Mouse (Mus musculus) T-helper 1 cell (primary cell): Measurements from ENCODE around the gene Glb1l.
"Not testable (repeated sequence)": the region's sequence is repeated elsewhere in the genome, so short reads cannot be mapped to it uniquely, and the experiment has no call there.

ENCODE experiments used
- in situ Hi-C: fragments of 300-600 bp; cut with MboI, MseI; formaldehyde crosslinking; loops from one replicate; pipeline ENCODE4 v1.15.1; 2025; ENCODE audit warnings: high pct_unique_total_duplicates

The Glb1l gene

GRCm38 (mm10) chr1:75210136-75211087 is at the start of gene Glb1l, which contains the start of gene Stk16:
Gene Glb1l, minus strand, starts transcription at chr1:75210813.
Gene Stk16, plus strand, starts transcription at chr1:75210838.
- in situ Hi-C loops = no loop called here

GRCm38 (mm10) chr1:75255516-75256046 is 45.0 kb upstream of the Glb1l start:
- in situ Hi-C loops = loop anchor here (10.0 kb wide), 1 partner anchor 61 kb away; the partner anchor contains the start of genes Ankzf1 and Atg9a

DNA sequence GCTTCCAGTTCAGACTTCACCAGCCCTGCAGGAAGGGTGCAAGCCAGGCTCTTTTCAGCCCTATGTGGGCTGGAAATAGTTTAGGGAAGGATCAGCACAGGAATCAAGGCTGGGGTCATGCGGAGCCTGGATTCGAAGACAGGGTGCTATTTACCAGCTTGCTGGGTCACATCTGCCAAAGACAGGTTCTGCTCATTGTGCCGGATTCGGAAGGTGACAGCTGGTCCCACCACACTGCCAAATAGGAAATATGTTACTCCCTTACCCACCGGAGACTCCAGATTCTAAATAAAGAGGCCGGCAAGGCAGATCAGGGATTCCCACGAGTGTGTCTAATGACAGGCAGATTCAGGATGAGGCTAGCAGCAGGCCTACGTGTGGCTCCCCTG is 44.0 kb upstream of the Glb1l start:
- in situ Hi-C loops = loop anchor here (5.0 to 10.0 kb wide), 3 partner anchors 60 to 202 kb away; partner anchors contain the start of genes Ankzf1, Atg9a and Nhej1

DNA sequence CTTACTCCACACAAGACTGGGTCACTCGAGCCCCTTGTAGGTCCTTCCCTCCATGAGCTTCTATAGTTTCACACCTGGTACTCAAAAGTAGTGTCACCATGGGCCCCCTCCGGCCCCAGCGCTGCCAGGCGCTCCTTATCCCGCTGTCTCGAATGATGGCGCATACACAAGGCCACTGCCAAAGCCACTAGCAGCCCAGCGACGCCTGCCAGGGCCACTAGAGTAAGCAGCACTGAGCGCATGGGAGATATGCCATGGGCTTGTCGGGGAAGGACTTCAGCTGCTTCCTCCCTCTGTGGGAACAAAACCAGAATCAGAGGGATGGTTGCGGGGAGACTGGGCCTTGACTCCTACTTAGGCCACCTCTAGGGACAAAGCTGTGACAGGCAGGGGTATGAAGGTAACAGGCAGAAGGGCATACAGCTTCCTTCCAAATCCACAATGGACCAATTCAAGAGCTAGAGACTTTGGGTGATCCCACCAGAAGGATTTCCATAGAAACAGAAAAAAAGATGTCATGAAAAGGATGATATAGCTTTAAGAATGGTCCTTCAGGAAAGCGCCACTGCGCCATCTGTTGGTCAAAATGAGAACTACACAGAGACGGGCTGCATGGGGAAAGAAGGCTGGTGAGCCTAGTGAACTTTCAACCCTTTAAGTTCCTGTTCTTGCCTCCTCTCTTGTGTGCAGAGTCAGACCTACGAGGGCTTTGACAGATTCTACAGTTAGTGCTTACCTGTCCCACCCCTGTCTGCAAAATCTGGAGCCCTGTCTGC is 43.4 kb upstream of the Glb1l start:
- in situ Hi-C loops = loop anchor here (5.0 to 10.0 kb wide), 3 partner anchors 59 to 202 kb away; partner anchors contain the start of genes Ankzf1, Atg9a and Nhej1

GRCm38 (mm10) chr1:75253029-75253428 is 42.4 kb upstream of the Glb1l start:
- in situ Hi-C loops = loop anchor here (5.0 to 10.0 kb wide), 3 partner anchors 58 to 201 kb away; partner anchors contain the start of genes Ankzf1, Atg9a and Nhej1

GRCm38 (mm10) chr1:75252308-75252707 is 41.7 kb upstream of the Glb1l start:
- in situ Hi-C loops = loop anchor here (5.0 to 10.0 kb wide), 3 partner anchors 58 to 200 kb away; partner anchors contain the start of genes Ankzf1, Atg9a and Nhej1

DNA sequence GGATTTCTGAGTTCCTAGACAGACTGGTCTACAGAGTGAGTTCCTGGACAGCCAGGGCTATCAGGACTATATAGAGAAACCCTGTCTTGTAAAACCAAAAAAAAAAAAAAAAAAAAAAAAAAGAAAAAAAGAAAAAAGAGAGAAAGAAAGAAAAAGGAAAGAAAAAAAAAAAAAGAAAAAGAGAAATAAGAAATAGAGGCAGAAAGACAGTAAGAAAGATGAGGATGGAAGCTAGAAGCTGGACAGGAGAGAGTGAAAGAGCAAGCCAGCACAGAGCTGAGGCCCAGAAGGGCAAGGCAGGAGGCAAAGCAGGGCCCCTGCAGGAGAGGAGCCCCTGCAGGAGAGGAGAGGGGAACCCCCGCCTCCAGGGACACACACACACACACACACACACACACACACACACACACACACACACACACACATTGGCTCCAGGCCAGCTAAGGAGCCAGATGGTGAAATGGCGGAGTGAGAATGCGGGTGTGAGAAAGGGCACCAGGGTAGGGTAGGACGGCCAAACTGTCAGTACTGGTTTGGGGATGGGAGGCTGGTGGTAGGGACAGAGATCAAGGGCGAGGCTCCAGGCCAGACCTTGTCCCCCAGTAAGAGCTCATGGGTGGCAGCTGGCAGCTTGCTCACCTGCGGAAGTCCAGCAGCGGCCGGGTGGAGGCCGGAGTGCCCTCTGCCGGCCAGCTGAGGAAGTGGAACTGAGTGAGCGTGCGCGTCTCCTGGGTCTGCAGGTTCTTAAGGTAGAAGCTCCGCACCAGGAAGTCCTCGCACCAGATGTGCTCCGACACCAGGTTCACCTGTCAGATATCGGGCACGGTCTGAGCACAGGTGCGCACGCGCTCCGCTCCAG is 40.7 kb upstream of the Glb1l start:
- in situ Hi-C loops = loop anchor here (5.0 to 10.0 kb wide), 3 partner anchors 57 to 199 kb away; partner anchors contain the start of genes Ankzf1, Atg9a and Nhej1

GRCm38 (mm10) chr1:75250498-75250897 is 39.9 kb upstream of the Glb1l start:
- in situ Hi-C loops = loop anchor here (5.0 to 10.0 kb wide), 3 partner anchors 56 to 198 kb away; partner anchors contain the start of genes Ankzf1, Atg9a and Nhej1

DNA sequence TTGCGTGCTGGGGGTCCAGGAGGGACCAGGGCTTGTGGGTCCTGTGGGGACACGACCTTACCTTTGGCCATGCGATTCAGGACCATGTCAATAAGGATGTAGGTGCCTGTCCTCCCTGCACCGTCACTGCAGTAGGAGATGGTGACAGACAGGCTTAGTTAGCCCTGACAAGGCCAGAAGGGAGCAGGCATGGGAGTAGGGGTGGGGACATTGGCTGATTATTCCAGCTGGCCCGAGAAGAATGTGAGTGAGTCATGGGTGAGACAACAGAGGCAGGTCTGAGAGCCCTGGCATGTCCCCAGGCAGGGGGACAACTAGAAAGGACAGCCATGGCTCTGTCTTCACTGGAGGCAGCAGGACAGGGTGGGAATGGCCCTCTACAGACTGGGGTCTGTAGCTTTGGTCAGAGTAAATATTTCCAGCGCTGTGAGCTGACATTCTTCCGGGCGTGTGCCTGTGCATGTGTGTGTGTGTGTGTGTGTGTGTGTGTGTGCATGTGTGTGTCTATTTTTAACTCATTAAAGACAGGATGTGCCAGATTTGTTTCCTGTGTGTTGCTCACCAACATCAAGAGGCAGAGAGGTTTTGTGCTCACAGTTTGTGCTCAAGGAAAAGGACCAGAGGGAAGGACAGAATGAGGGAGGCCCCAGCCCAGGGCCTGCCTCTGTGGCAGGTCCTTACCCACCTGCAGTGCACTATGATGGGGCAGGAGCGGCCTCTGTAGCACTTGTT is 37.6 kb upstream of the Glb1l start:
- in situ Hi-C loops = no loop called here

DNA sequence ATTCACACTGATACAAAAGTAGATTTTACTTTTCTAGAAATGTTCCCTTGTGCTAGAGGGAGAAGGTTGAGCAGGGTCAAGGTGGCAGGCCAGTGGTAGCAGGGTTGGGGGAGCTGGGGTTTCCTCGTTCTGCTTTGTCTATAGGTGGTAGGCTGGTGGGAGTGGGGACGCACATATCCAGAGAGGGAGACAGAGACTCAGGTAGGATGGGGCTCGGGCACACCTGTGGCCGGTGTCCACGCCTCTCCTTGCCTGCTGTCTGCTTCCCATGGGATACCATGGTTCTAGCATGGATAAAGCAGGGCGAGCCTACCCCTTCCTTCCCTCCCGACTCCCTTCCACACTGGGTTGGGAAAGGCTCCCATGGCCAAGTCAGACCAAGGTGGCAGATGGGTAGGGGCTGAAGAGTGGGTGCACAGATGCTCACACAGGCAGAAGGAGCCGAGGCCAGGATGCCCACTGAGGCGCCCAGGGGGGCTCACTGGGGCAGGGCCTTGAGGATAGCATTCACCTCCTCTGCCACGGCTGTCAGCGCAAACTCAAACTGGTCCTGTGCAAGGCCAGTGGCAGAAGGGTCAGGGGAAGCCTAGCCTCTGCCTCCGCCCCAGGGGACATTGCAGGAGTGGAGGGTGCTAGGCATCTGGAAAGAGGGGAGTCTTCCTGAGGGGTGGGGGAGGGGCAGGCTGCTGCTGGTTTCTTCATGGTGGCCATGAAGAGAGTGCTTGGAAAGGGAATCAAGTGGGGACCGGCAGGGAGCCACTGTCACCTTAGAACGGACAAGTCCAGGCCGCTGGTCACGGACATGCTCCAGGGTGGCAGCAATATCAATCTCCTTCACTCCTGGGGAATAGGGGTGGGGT is 36.7 kb upstream of the Glb1l start:
- in situ Hi-C loops = no loop called here

DNA sequence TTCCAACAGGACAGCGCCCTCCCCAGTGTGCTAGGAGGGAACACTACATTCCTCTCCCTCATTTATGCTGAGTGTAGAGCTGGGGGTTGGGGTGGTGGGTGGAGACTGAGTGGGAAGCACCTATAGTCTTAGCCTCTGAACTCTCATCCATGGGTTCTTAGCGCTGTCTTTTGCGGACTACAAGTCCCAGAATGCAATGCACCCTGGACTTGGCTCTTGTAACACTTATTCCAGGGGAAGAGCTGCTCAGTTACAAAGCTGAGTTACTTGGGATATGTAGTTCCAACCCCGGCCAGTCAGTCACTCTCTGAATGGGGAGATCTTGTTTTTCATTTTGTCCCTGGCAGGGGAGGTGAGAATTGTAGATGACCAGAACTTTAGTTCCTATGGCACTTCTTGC is 34.2 kb upstream of the Glb1l start:
- in situ Hi-C loops = no loop called here

GRCm38 (mm10) chr1:75244175-75244826 is 33.7 kb upstream of the Glb1l start:
- in situ Hi-C loops = no loop called here

GRCm38 (mm10) chr1:75243411-75243810 is 32.8 kb upstream of the Glb1l start:
- in situ Hi-C loops = no loop called here

DNA sequence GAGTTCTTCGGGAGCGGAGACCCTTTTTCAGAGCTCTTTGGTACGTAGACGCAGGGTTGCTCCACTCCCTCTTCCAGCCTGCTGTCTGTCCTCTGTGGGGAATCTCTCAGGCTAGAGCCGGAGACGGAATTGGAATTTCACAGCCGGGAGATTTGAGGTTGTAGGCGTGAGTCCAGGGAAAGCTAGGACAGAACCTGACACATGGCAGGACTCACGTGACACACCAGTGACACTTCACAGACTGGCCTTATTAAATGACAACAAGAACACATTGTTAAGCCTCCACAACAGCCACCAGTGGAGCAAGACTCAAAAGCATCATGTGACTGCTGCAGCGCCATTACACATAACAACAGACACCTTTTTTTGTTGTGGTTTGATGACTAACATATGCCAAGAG is 29.0 kb upstream of the Glb1l start:
- in situ Hi-C loops = no loop called here

DNA sequence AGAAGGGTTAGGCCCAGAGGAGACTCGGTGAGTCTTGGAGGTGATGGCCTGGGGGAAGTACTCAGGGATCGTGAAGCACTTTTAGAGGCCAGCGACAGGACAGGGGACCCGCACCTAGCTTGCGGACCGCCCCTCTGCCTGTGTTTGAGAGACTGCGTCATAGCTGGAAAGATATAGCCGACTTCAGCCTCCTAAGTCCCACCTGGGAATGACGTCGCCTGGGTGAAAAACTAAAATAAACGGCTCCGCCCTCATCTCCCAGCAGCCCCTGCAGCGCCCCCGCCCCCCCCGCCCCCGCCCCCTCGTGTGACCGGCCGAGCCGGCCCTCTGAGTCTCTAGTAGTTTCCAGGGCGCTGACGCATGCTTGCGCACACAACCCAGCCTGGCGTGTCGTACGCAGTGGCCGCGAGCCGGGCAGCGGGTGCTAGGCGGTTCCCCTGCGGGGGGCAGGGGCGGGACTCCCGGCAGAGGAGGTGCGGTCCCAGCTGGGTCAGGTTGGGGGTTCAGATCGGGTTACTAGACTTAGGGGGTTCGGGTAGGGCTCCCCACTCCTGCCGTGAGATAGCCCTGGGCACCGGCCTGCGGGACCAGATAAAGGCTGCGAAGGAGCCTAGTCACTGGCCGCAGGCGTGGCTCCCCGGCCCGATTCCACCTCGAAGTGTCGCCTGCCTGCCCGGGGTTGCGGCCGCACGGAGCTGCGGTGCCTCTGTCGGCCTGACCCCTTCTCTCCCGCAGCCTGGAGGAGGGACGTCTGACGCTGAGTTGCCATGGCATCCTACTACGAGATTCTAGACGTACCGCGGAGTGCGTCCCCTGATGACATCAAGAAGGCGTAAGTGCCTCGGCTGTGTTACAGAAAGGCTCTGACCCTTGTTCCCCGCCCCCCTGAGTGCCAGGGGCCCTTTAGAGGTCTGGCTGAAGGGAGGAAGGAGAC is 25.8 kb upstream of the Glb1l start, which contains the start of gene Dnajb2:
Dnajb2 (plus strand) TSS at position 290 of the 934 bp plus-strand sequence.
- in situ Hi-C loops = no loop called here

GRCm38 (mm10) chr1:75234606-75235005 is 24.0 kb upstream of the Glb1l start:
- in situ Hi-C loops = no loop called here

GRCm38 (mm10) chr1:75232489-75232888 is 21.9 kb upstream of the Glb1l start:
- in situ Hi-C loops = not testable (repeated sequence)
